Mouse (Mus musculus) embryonic facial prominence, embryonic 13.5 days (tissue): ENCODE measurements around the gene Fam32a. TPM values are rescaled to one million over a fixed set of nuclear protein-coding genes. Genes with fewer than 3 reads are reported as not detected.

ENCODE experiments used
- ATAC-seq: fragments of 200-750 bp; cut with Nextera tagmentation; 2 replicates; pipeline ENCODE4 v1.8.0; 2017; ENCODE audit warnings: low read depth; ENCODE audit not compliant: insufficient number of reproducible peaks, insufficient read depth, low FRiP score, low TSS enrichment
- H3K27ac ChIP-seq: fragments of 300-500 bp; sonication (generic); 2 replicates; pipeline ENCODE4 v1.5.1; 2015; ENCODE audit warnings: moderate library complexity, mild to moderate bottlenecking, inconsistent platforms
- H3K27me3 ChIP-seq: fragments of 300-500 bp; sonication (generic); 2 replicates; pipeline ENCODE4 v1.6.1; 2015; ENCODE audit warnings: mild to moderate bottlenecking, inconsistent platforms
- H3K36me3 ChIP-seq: fragments of 300-500 bp; sonication (generic); 2 replicates; pipeline ENCODE4 v1.6.1; 2015; ENCODE audit warnings: mild to moderate bottlenecking, inconsistent platforms
- H3K4me1 ChIP-seq: fragments of 300-500 bp; sonication (generic); 2 replicates; pipeline ENCODE4 v1.6.1; 2015; ENCODE audit warnings: inconsistent platforms
- H3K4me2 ChIP-seq: fragments of 300-500 bp; sonication (generic); 2 replicates; pipeline ENCODE4 v1.6.1; 2015; ENCODE audit warnings: moderate library complexity, mild to moderate bottlenecking, inconsistent platforms
- H3K4me3 ChIP-seq: fragments of 300-500 bp; sonication (generic); 2 replicates; pipeline ENCODE4 v1.5.1; 2015; ENCODE audit warnings: mild to moderate bottlenecking, inconsistent platforms
- H3K9ac ChIP-seq: fragments of 300-500 bp; sonication (generic); 2 replicates; pipeline ENCODE4 v1.6.1; 2015; ENCODE audit warnings: mild to moderate bottlenecking, inconsistent platforms
- H3K9me3 ChIP-seq: fragments of 300-500 bp; sonication (generic); 2 replicates; pipeline ENCODE4 v1.6.1; 2016; ENCODE audit warnings: inconsistent platforms
- WGBS: fragments of 180-500 bp; shearing (Covaris S2); methylation state at CpG from one replicate; pipeline ENCODE4 v1.1.7; 2015; ENCODE audit warnings: mixed read lengths; 5-methylcytosine and 5-hydroxymethylcytosine counted together
- polyA plus RNA-seq: library from polyadenylated mRNA; unstranded; fragments of >200 nt; fragmentation: Nextera tagmentation; extraction: Ambion mirVana; gene quantifications from 2 replicates; pipeline ENCODE4 v1.2.1, GENCODE M21; 2015

Fam32a gene
- polyA plus RNA-seq, 1 experiment from 2014 or later: 75.3 TPM

GRCm38 (mm10) chr8:72266671-72267070, 47.1 kb downstream of the Fam32a start:
- no peak overlapping the region for H3K9ac ChIP-seq
- no peaks in the 10 kb centered on the region for H3K4me1 ChIP-seq
- no peaks in the 10 kb centered on the region for H3K9me3 ChIP-seq
- H3K4me3 ChIP-seq: no peak overlapping the region
- no peaks in the 10 kb centered on the region for H3K27me3 ChIP-seq
- H3K27ac ChIP-seq: no peak overlapping the region
- ATAC-seq: no peak
- no peaks in the 10 kb centered on the region for H3K36me3 ChIP-seq
- no peak overlapping the region for H3K4me2 ChIP-seq

GRCm38 (mm10) chr8:72267106-72267505, 47.6 kb downstream of the Fam32a start:
- no peaks in the 10 kb centered on the region for H3K36me3 ChIP-seq
- no peak overlapping the region for H3K9ac ChIP-seq
- no peaks in the 10 kb centered on the region for H3K4me1 ChIP-seq
- ATAC-seq: no peak
- no peak overlapping the region for H3K4me3 ChIP-seq
- H3K27me3 ChIP-seq: no peaks in the 10 kb centered on the region
- no peaks in the 10 kb centered on the region for H3K9me3 ChIP-seq
- no peak overlapping the region for H3K4me2 ChIP-seq
- H3K27ac ChIP-seq: no peak overlapping the region
- WGBS: 98% methylated on average over 8 of the region's 8 CpGs

DNA sequence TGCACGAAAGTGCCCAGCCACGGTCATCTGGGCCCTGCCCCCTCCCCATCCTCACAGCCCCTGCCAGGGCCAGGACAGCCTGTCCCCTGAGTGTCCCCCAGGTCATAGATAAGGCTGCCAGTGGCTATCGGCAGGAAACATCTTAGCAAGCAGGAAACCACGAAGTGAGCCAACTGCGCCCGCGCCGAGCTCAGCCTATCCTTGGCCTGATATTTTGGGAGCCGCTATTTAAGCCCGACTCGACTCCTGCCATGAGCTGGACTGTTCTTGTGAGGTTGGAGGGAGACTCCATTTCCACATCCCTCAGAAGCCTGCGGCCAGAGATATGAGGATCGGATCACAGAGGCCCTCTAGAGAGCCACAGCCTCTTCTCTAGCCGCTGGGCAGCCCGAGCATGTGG, 48.8 kb downstream of the Fam32a start:
- ATAC-seq: no peak
- peak overlapping the region; percentile 57; the same call in 1 of the 2 replicates for H3K27ac ChIP-seq

DNA sequence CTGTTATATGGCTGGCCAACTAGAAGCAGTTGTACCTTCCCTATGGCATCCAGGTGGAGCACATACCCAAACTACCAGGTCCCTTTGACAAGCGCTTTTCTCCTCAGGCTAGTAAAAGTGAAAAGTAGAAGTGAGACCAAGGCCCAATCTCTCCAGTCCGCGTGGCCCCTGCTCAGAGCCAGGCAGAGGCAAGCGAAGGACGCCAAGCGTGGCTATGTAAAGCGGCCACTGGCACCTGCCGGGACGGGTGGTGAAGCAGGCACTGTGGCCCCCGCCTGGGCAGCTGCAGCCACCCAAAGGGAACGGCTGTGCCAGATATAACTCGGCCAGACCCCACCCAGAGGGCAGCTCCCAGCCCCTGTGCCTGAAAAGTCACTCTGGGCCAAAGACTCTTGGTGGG, 51.1 kb downstream of the Fam32a start:
- 82% methylated on average over 12 of the region's 12 CpGs for WGBS
- Histone ChIP-seq H3K36me3 (no peaks in the 10 kb centered on the region), H3K9ac (no peak overlapping the region), H3K4me2 (no peak overlapping the region), H3K9me3 (no peaks in the 10 kb centered on the region), H3K27ac (no peak overlapping the region), H3K27me3 (no peaks in the 10 kb centered on the region), H3K4me3 (no peak overlapping the region), H3K4me1 (no peaks in the 10 kb centered on the region)
- ATAC-seq: no peak

More for the DNA sequence above, 48.8 kb downstream of the Fam32a start:
- Histone ChIP-seq H3K9ac (no peak overlapping the region), H3K4me3 (no peak overlapping the region), H3K9me3 (no peaks in the 10 kb centered on the region), H3K4me1 (no peaks in the 10 kb centered on the region), H3K36me3 (no peaks in the 10 kb centered on the region), H3K4me2 (no peak overlapping the region), H3K27me3 (no peaks in the 10 kb centered on the region)
- 86% methylated on average over 15 of the region's 15 CpGs for WGBS

DNA sequence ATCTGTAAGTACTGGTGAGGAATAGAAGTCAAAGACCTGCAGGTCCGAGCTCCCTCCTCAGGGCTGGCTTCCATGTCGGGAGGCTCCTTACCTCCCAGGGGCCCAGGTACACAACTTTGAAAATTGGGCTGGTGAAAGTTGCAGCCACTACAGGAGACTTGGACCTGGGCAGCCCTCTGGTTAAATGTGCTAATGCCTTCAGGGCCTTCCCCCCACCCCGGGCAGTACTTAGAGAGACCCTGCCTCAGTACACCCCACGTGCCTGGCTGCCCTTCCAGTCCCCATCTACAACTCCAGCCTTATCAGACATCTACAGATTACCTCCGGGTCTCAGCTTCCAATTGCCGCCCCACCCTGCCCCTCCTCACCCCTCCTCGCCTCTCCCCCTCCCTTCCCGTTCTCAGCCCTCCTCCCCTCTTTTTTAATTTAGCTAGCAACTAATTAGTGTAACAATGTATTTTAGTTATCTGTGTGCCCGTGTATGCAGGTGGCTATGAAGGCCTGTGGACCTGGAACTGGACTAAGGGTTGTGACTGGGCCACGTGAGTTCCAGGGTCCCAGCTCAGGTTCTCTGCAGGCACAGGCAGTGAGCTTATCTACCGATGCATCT, 51.6 kb downstream of the Fam32a start:
- Histone ChIP-seq H3K4me2 (no peak overlapping the region), H3K4me3 (no peak overlapping the region), H3K27me3 (no peaks in the 10 kb centered on the region), H3K36me3 (no peaks in the 10 kb centered on the region), H3K4me1 (no peaks in the 10 kb centered on the region), H3K9ac (no peak overlapping the region), H3K9me3 (no peaks in the 10 kb centered on the region), H3K27ac (no peak overlapping the region)
- no peak for ATAC-seq
- WGBS: 69% methylated on average over 11 of the region's 11 CpGs

GRCm38 (mm10) chr8:72271691-72272090, 52.2 kb downstream of the Fam32a start:
- H3K9ac ChIP-seq: no peak overlapping the region
- WGBS: 68% methylated on average over 3 of the region's 3 CpGs
- H3K4me1 ChIP-seq: no peaks in the 10 kb centered on the region
- no peaks in the 10 kb centered on the region for H3K27me3 ChIP-seq
- H3K4me2 ChIP-seq: no peak overlapping the region
- no peaks in the 10 kb centered on the region for H3K36me3 ChIP-seq
- no peak for ATAC-seq
- no peak overlapping the region for H3K4me3 ChIP-seq
- H3K27ac ChIP-seq: no peak overlapping the region
- no peaks in the 10 kb centered on the region for H3K9me3 ChIP-seq

- Histone ChIP-seq H3K36me3 (no peaks in the 10 kb centered on the region), H3K27me3 (no peaks in the 10 kb centered on the region), H3K27ac (no peak overlapping the region), H3K4me3 (no peak overlapping the region), H3K9ac (no peak overlapping the region), H3K4me1 (no peaks in the 10 kb centered on the region), H3K4me2 (no peak overlapping the region), H3K9me3 (no peaks in the 10 kb centered on the region)
- 11% methylated on average over 3 of the region's 3 CpGs for WGBS
- no peak for ATAC-seq
These were observed 52.8 kb downstream of the Fam32a start for GRCm38 (mm10) chr8:72272361-72272760.

DNA sequence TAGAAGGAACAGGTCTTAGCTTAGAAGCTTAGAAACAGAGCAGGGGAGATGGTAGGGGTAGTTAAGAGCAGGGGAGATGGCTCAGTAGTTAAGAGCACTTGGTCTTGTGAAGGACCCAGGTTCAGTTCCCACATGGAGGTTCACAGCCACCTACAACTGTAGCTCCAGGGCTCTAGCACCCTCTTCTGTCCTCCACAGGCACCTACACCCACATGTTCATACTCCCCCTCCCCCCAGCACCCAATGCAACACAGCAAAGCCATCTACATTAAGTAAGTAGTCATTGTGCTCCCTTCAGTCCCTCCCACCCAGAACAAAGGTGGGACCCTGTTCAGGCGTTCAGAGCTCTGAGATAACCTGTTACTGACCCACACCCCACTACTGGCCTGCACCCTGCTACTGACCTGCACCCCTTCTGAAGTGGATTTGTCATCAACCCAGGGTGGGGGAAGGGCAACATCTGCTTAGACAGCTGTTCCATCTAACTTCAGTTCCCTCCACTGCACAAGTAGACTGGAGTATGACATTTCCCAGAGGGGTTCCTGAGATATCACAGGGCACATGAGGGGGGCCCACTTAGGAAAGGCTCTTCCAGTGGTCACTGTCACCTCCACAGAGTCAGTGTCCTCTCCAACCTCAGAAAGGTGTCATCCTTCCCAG, 53.7 kb downstream of the Fam32a start:
- Histone ChIP-seq H3K4me3 (no peak overlapping the region), H3K4me1 (no peaks in the 10 kb centered on the region), H3K9ac (no peak overlapping the region), H3K27ac (no peak overlapping the region), H3K4me2 (no peak overlapping the region), H3K27me3 (no peaks in the 10 kb centered on the region), H3K9me3 (no peaks in the 10 kb centered on the region), H3K36me3 (no peaks in the 10 kb centered on the region)
- no peak for ATAC-seq
- WGBS: 71% methylated on average over 1 of the region's 1 CpGs

- 75% methylated on average over 5 of the region's 5 CpGs for WGBS
- Histone ChIP-seq H3K27ac (no peak overlapping the region), H3K36me3 (no peaks in the 10 kb centered on the region), H3K9me3 (no peaks in the 10 kb centered on the region), H3K4me2 (no peak overlapping the region), H3K27me3 (no peaks in the 10 kb centered on the region), H3K9ac (no peak overlapping the region), H3K4me3 (no peak overlapping the region), H3K4me1 (no peaks in the 10 kb centered on the region)
- ATAC-seq: no peak
These were observed 54.3 kb downstream of the Fam32a start for GRCm38 (mm10) chr8:72273807-72274206.

Other genes with a start within 250 kb of the Fam32a start
- 0.34 and 0.56 TPM in 2 replicates for gene Cyp4f18, start 210.1 kb upstream of the Fam32a start, polyA plus RNA-seq
- not detected in 2 replicates for gene Olfr372, start 178.5 kb upstream of the Fam32a start, polyA plus RNA-seq
- gene Olfr373, start 136.6 kb upstream of the Fam32a start, polyA plus RNA-seq: 0.11 TPM in 1 of 2 replicates, not detected in the other
- 0.03 TPM in 2 replicates for gene Olfr374, start 112.7 kb upstream of the Fam32a start, polyA plus RNA-seq
- gene Tpm4, start 84.8 kb upstream of the Fam32a start, polyA plus RNA-seq: 622 and 634 TPM in 2 replicates
- 132 and 142 TPM in 2 replicates for gene Rab8a, start 58.5 kb upstream of the Fam32a start, polyA plus RNA-seq
- not detected in 2 replicates for gene Hsh2d, start 30.1 kb upstream of the Fam32a start, polyA plus RNA-seq
- not detected in 2 replicates for gene Cib3, start 6.9 kb upstream of the Fam32a start, polyA plus RNA-seq
- gene Gm11034, start 6.1 kb upstream of the Fam32a start, polyA plus RNA-seq: not detected in 2 replicates
- 125 and 126 TPM in 2 replicates for gene Ap1m1, start 20.3 kb downstream of the Fam32a start, polyA plus RNA-seq
- gene Gm10282, start 85.5 kb downstream of the Fam32a start, polyA plus RNA-seq: 26.9 and 55.7 TPM in 2 replicates
- 5.6 and 5.8 TPM in 2 replicates for gene Klf2, start 99.3 kb downstream of the Fam32a start, polyA plus RNA-seq
- 65.1 and 66.9 TPM in 2 replicates for gene Eps15l1, start 201.7 kb downstream of the Fam32a start, polyA plus RNA-seq
- gene Calr3, start 224.1 kb downstream of the Fam32a start, polyA plus RNA-seq: 1.1 and 1.8 TPM in 2 replicates
- gene 1700030K09Rik, start 224.2 kb downstream of the Fam32a start, polyA plus RNA-seq: 18.5 and 19.9 TPM in 2 replicates